Comparison of ENCODE assay signal across 8 mouse cellular contexts in genomic region chr17:22314730-22315226, GRCm38 (mm10). TPM values are rescaled to one million over a fixed set of nuclear protein-coding genes. Genes with fewer than 3 reads are reported as not detected.
DNase-seq lines count a peak whose midpoint lies in the region; ATAC-seq and TF ChIP-seq lines count a peak whose summit lies in the region.
"Not testable (repeated sequence)": the region's sequence is repeated elsewhere in the genome, so short reads cannot be mapped to it uniquely, and the experiment has no call there.

CT030661.1 (minus strand) TSS chr17:22314837.

- peak; percentile 95 for DNase-seq in ZHBTc4 (ENCODE audit: low read depth, low spot score)
- peak; percentile 87 for DNase-seq in gastrocnemius, adult 2 months
- peak; percentile 98 for DNase-seq in hindbrain, postnatal 0 days (ENCODE audit: low spot score)
- DNase-seq in left cerebral cortex, adult 2 months (ENCODE audit: extremely low spot score in 1 of 2, low spot score in 2 of 2) = peak; percentile 83 to 92
- peak; percentile 95 to 96 for DNase-seq in right cerebral cortex, adult 2 months (ENCODE audit: low spot score in 2 of 2)
- DNase-seq in urinary bladder, postnatal 14 days (ENCODE audit: low spot score) = peak; percentile 94

- ATAC-seq in common myeloid progenitor, adult 5-6 weeks (replicated peaks; ENCODE audit: low read depth, poor library complexity, severe bottlenecking) = peak; percentile 100
- ATAC-seq in hindbrain, postnatal 0 days = peak; percentile 99
- peak; percentile 98 for ATAC-seq in megakaryocyte, adult 5-6 weeks (ENCODE audit: poor library complexity, severe bottlenecking)

- peak within 1 kb of the TSS; percentile 87 for H3K4me3 ChIP-seq in gastrocnemius, adult 2 months
- peak within 1 kb of the TSS; percentile 57 for H3K4me3 ChIP-seq in hindbrain, postnatal 0 days (ENCODE audit: low read length)
- peak within 1 kb of the TSS; percentile 77 for H3K4me3 ChIP-seq in left cerebral cortex, adult 2 months

- WGBS in hindbrain, postnatal 0 days = 0% methylated on average over 20 of the region's 20 CpGs

- H3K9ac ChIP-seq in hindbrain, postnatal 0 days (replicated peaks; ENCODE audit: low read length) = peak within 1 kb of the TSS; percentile 58

- H3K27me3 ChIP-seq in hindbrain, postnatal 0 days (ENCODE audit: insufficient read depth, low read length) = not testable (repeated sequence)

- not testable (repeated sequence) for H3K36me3 ChIP-seq in hindbrain, postnatal 0 days (ENCODE audit: insufficient read depth, low read length)

- H3K27ac ChIP-seq in gastrocnemius, adult 2 months = peak within 1 kb of the TSS; percentile 87
- H3K27ac ChIP-seq in hindbrain, postnatal 0 days = peak within 1 kb of the TSS; percentile 82
- peak within 1 kb of the TSS; percentile 82 for H3K27ac ChIP-seq in left cerebral cortex, adult 2 months

- H3K4me2 ChIP-seq in hindbrain, postnatal 0 days (ENCODE audit: low read depth, low read length) = peak within 1 kb of the TSS; percentile 53

- H3K4me1 ChIP-seq in hindbrain, postnatal 0 days (ENCODE audit: insufficient read depth, low read length) = not testable (repeated sequence)

- intact Hi-C loops in gastrocnemius, adult 2 months (cut with DNase I) = loop anchor here (5.0 kb wide), 1 partner anchor 48 kb away; the partner anchor contains the start of genes Zfp758 and Zfp944
- intact Hi-C loops in left cerebral cortex, adult 2 months (cut with DNase I) = loop anchor here (10.0 kb wide), 1 partner anchor 90 kb away; the partner anchor contains the start of gene Zfp994

- not testable (repeated sequence) for H3K9me3 ChIP-seq in hindbrain, postnatal 0 days (ENCODE audit: low read length)

- TF ChIP-seq CTCF in gastrocnemius, adult 2 months (IDR thresholded peaks at IDR 0.05) = peak; percentile 31; the same call in 1 of the 2 replicates
- peak; percentile 15; the same call in 1 of the 2 replicates for TF ChIP-seq CTCF in hindbrain, postnatal 0 days (IDR thresholded peaks at IDR 0.05; ENCODE audit: low read depth)
- not testable (repeated sequence) for TF ChIP-seq CTCF in left cerebral cortex, adult 2 months (IDR thresholded peaks at IDR 0.05)

RNA-seq across cellular contexts. Expression of gene CT030661.1, which starts in this region (rescaled TPM):
- total RNA-seq in common myeloid progenitor, adult 5-6 weeks (2017) = 28.3 and 31.1 TPM in 2 replicates
- 1 to 10 TPM; 8.3 to 9.5 TPM for total RNA-seq in gastrocnemius, adult 2 months (2021)
- total RNA-seq in hindbrain, postnatal 0 days (2014; rRNA removed) = 2.9 and 4.8 TPM in 2 replicates
- 8.0 and 10.0 TPM in 2 replicates for polyA plus RNA-seq in hindbrain, postnatal 0 days (2015; fragmentation: Nextera tagmentation; extraction: Ambion mirVana)
- total RNA-seq in left cerebral cortex, adult 2 months (2021) = 10 to 100 TPM in 1 of 2 experiments, 1 to 10 TPM in 1; 10.0 to 12.1 TPM
- total RNA-seq in megakaryocyte, adult 5-6 weeks (2015) = 27.7 and 31.4 TPM in 2 replicates
- total RNA-seq in megakaryocyte, adult 5-6 weeks (2017) = 16.5 and 21.7 TPM in 2 replicates

Comparison
In these comparisons a context has a peak if more than half of its experiments do, and no peak if none do; other contexts are left out.
1. Peak in every context shown above with its lines: DNase-seq, ATAC-seq, H3K4me3 ChIP-seq and H3K27ac ChIP-seq.